Mouse (Mus musculus): ENCODE measurements around the gene Galk1. TPM values are rescaled to one million over a fixed set of nuclear protein-coding genes. Genes with fewer than 3 reads are reported as not detected.
A peak's percentile ranks its signal among the peaks of the same experiment; 100 is the strongest.

The Galk1 gene
- polyA plus RNA-seq, 1 experiment from 2014 or later = 58.9 TPM

- H3K9ac ChIP-seq (replicated peaks) = peak overlapping the region; percentile 33
- no peaks in the 10 kb centered on the region for H3K36me3 ChIP-seq
- H3K4me3 ChIP-seq = peak overlapping the region; percentile 38
- WGBS = 6% methylated on average over 54 of the region's 54 CpGs
- H3K4me2 ChIP-seq (replicated peaks) = peak overlapping the region; percentile 62
- peak; percentile 55; the same call in 1 of the 2 replicates for ATAC-seq (replicated peaks)
- H3K9me3 ChIP-seq = no peaks in the 10 kb centered on the region
- H3K27me3 ChIP-seq = no peaks in the 10 kb centered on the region
- 0 out of 2 replicates have a peak overlapping the region, but pooled peaks have one; percentile 4 for H3K27ac ChIP-seq (replicated peaks)
- H3K4me1 ChIP-seq = peaks cover 11% of the 10 kb centered on the region
Measured at GRCm38 (mm10) chr11:116004840-116005700, 7.4 kb downstream of the Galk1 start.

DNA sequence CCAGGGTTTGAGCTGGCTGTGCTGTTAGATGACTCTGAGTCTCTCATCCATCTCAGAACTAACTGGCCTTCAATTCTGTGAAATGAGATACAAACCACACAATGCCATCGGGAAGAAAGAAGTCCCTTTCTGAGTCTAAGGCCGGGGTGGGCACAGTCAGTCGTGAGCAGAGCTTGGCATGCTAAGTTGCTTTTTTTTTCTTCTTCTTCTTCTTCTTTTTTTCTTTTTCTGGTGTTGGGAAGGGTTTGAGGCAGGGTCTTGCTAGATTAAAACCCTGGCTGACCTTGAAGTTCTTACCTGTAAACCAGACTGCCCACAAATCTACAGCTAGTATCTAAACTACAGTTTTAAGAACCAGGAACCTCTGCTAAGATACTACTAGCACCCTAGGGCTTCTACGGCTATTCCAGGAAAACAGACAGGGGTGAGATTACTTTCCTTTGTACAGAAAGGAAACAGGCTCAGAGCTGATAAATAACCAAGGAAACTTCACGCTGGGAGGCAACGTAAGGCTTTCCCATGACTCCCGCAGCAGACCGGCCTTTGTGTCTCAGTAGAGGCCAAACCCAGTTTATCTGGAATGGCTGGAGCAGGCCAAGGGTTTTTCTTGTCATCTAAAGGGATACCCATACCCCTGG is 8.2 kb downstream of the Galk1 start:
- no peaks in the 10 kb centered on the region; the same call in 1 of the 2 replicates for H3K27me3 ChIP-seq
- peaks cover 14% of the 10 kb centered on the region for H3K4me1 ChIP-seq
- no peaks in the 10 kb centered on the region for H3K36me3 ChIP-seq
- no peak overlapping the region for H3K27ac ChIP-seq (replicated peaks)
- no peak for ATAC-seq (replicated peaks)
- peak overlapping the region; percentile 38 for H3K4me3 ChIP-seq
- no peak overlapping the region; the same call in 1 of the 2 replicates for H3K9ac ChIP-seq (replicated peaks)
- no peaks in the 10 kb centered on the region for H3K9me3 ChIP-seq
- WGBS = 37% methylated on average over 8 of the region's 8 CpGs
- peak overlapping the region; percentile 62 for H3K4me2 ChIP-seq (replicated peaks)

DNA sequence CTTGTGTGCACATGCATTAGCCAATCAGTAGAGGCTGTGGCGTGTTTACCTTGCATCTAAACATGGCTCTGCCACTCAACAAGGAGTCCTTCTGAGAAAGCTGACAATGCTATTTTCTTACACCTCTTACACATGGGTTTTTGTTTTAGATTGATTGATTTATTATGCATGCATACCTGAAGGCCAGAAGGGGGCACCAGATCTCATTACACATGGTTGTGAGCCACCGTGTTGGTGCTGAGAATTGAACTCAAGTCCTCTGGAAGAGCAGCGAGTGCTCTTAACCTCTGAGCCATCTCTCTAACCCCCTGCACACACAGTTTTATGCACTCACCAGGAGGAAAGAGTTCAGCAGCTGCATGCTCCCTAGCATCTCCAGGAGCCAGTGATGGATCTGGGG is 9.6 kb downstream of the Galk1 start:
- no peak overlapping the region for H3K4me3 ChIP-seq
- no peak overlapping the region for H3K9ac ChIP-seq (replicated peaks)
- WGBS = 93% methylated on average over 3 of the region's 3 CpGs
- H3K4me2 ChIP-seq (replicated peaks) = no peak overlapping the region
- H3K9me3 ChIP-seq = no peaks in the 10 kb centered on the region
- H3K4me1 ChIP-seq = peaks cover 14% of the 10 kb centered on the region
- no peaks in the 10 kb centered on the region for H3K36me3 ChIP-seq
- ATAC-seq (replicated peaks) = no peak
- H3K27me3 ChIP-seq = no peaks in the 10 kb centered on the region; the same call in 1 of the 2 replicates
- no peak overlapping the region for H3K27ac ChIP-seq (replicated peaks)

DNA sequence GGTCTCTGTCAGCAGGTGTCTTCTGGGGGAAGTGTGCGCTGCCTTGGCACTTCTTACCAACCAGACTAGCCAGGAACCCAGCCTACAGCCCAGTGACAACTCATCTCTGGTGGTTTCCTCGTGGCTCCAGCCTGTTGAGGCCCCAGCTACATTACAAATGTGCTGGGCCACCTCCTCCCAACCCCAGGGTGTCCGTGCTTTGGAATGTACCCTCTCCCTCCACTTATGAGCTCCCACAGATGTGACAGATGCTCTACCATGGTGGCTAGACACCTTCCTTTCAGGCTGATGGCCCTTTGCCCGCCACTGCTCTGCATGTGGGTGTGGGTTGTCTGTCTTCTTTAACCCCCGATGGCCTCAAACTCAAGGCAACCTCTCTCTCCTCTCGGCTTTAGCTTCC is 10.8 kb downstream of the Galk1 start:
- no peak for ATAC-seq (replicated peaks)
- Histone ChIP-seq H3K4me1 (peaks cover 14% of the 10 kb centered on the region), H3K4me2 (replicated peaks) (no peak overlapping the region), H3K9me3 (no peaks in the 10 kb centered on the region), H3K27ac (replicated peaks) (no peak overlapping the region), H3K4me3 (no peak overlapping the region), H3K27me3 (no peaks in the 10 kb centered on the region; the same call in 1 of the 2 replicates), H3K9ac (replicated peaks) (no peak overlapping the region), H3K36me3 (no peaks in the 10 kb centered on the region)
- WGBS = 77% methylated on average over 6 of the region's 6 CpGs

GRCm38 (mm10) chr11:116000607-116001006 is 11.9 kb downstream of the Galk1 start:
- 11% methylated on average over 10 of the region's 10 CpGs for WGBS
- Histone ChIP-seq H3K4me3 (no peak overlapping the region), H3K27me3 (no peaks in the 10 kb centered on the region; the same call in 1 of the 2 replicates), H3K9ac (replicated peaks) (no peak overlapping the region), H3K36me3 (no peaks in the 10 kb centered on the region), H3K4me2 (replicated peaks) (no peak overlapping the region), H3K4me1 (peaks cover 14% of the 10 kb centered on the region), H3K27ac (replicated peaks) (no peak overlapping the region), H3K9me3 (no peaks in the 10 kb centered on the region)
- no peak for ATAC-seq (replicated peaks)

GRCm38 (mm10) chr11:115999538-116000143 is 12.9 kb downstream of the Galk1 start:
- ATAC-seq (replicated peaks) = no peak

DNA sequence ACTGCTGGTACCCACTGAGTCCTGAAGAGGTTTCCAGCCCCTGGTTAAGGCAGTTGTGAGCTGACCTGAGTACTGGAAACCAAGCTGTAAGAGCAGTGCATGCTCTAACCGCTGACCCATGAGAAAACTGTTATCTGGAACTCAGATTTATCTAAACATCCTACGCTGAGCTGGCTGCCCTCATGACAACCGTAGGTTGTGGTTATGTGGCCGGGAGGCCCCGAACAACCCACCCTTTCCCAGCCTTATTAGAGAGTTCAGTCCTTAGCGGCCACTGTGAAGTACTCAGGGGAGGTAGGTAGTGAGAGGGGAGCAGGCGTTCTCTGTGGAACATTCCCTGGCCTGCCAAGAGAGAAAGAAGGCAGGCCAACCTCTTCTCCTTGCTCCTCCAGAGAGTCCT is 13.5 kb downstream of the Galk1 start:
- no peak overlapping the region for H3K4me2 ChIP-seq (replicated peaks)
- no peaks in the 10 kb centered on the region for H3K36me3 ChIP-seq
- H3K4me1 ChIP-seq = peaks cover 3% of the 10 kb centered on the region; the same call in 1 of the 2 replicates
- no peak overlapping the region for H3K27ac ChIP-seq (replicated peaks)
- H3K9me3 ChIP-seq = no peaks in the 10 kb centered on the region
- no peak overlapping the region for H3K9ac ChIP-seq (replicated peaks)
- H3K4me3 ChIP-seq = no peak overlapping the region
- 84% methylated on average over 7 of the region's 7 CpGs for WGBS
- H3K27me3 ChIP-seq = no peaks in the 10 kb centered on the region; the same call in 1 of the 2 replicates
- no peak for ATAC-seq (replicated peaks)

More at GRCm38 (mm10) chr11:115999538-116000143, 12.9 kb downstream of the Galk1 start:
- H3K4me1 ChIP-seq = peaks cover 6% of the 10 kb centered on the region
- no peak overlapping the region for H3K27ac ChIP-seq (replicated peaks)
- no peaks in the 10 kb centered on the region for H3K9me3 ChIP-seq
- no peaks in the 10 kb centered on the region; the same call in 1 of the 2 replicates for H3K27me3 ChIP-seq
- H3K4me3 ChIP-seq = no peak overlapping the region
- H3K36me3 ChIP-seq = no peaks in the 10 kb centered on the region
- H3K9ac ChIP-seq (replicated peaks) = no peak overlapping the region
- no peak overlapping the region for H3K4me2 ChIP-seq (replicated peaks)
- WGBS = 15% methylated on average over 14 of the region's 14 CpGs

- no peaks in the 10 kb centered on the region for H3K36me3 ChIP-seq
- H3K27me3 ChIP-seq = no peaks in the 10 kb centered on the region; the same call in 1 of the 2 replicates
- H3K9ac ChIP-seq (replicated peaks) = no peak overlapping the region
- ATAC-seq (replicated peaks) = no peak
- no peaks in the 10 kb centered on the region for H3K9me3 ChIP-seq
- no peak overlapping the region for H3K4me2 ChIP-seq (replicated peaks)
- no peak overlapping the region for H3K4me3 ChIP-seq
- 72% methylated on average over 5 of the region's 5 CpGs for WGBS
- H3K27ac ChIP-seq (replicated peaks) = no peak overlapping the region
- peaks cover 3% of the 10 kb centered on the region; the same call in 1 of the 2 replicates for H3K4me1 ChIP-seq
Measured at GRCm38 (mm10) chr11:115997662-115998061, 14.9 kb downstream of the Galk1 start.

DNA sequence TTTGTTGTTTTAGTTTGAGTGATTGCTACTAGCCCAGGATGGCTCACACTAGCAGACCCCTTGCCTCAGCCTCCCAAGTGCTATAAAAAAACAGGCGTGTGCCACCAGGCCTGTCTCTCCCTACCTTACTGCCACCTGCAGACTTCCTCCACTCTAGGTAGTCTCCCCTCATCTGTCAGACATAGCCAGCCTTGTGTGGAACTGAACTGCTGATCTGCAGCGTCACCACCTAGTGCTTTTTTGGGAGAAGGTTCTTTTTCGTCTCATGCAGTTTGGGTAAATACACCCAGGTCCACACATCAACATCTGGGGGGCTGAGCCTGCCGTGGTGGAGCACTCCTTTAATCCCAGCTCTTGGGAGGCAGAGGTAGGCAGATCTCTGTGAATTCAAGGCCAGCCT is 15.5 kb downstream of the Galk1 start:
- Histone ChIP-seq H3K9ac (replicated peaks) (no peak overlapping the region), H3K9me3 (no peaks in the 10 kb centered on the region), H3K4me3 (no peak overlapping the region), H3K4me1 (peaks cover 3% of the 10 kb centered on the region; the same call in 1 of the 2 replicates), H3K4me2 (replicated peaks) (no peak overlapping the region), H3K27me3 (no peaks in the 10 kb centered on the region; the same call in 1 of the 2 replicates), H3K36me3 (no peaks in the 10 kb centered on the region), H3K27ac (replicated peaks) (no peak overlapping the region)
- no peak for ATAC-seq (replicated peaks)
- 78% methylated on average over 4 of the region's 4 CpGs for WGBS

DNA sequence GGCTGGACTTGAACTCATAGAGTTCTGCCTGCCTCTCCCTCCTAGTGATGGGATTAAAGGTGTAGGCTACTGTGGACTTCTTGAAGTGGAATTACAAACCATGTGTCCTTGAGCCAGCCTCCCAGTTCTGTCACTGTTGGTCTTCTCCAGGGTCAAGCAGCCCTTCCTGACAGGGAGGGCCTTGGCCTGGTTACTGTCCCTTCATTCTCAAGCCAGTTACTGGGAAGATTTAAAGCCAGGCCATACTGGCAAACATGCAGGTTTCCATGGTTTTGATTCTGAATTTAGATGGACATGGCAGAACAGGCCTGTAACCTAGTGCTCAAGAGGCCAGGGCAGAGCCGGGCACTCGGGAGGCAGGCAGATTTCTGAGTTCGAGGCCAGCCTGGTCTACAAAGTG is 17.3 kb downstream of the Galk1 start:
- no peaks in the 10 kb centered on the region for H3K36me3 ChIP-seq
- no peak overlapping the region for H3K27ac ChIP-seq (replicated peaks)
- H3K9ac ChIP-seq (replicated peaks) = no peak overlapping the region
- H3K4me1 ChIP-seq = peaks cover 3% of the 10 kb centered on the region; the same call in 1 of the 2 replicates
- no peaks in the 10 kb centered on the region; the same call in 1 of the 2 replicates for H3K27me3 ChIP-seq
- ATAC-seq (replicated peaks) = no peak
- 92% methylated on average over 3 of the region's 3 CpGs for WGBS
- no peaks in the 10 kb centered on the region for H3K9me3 ChIP-seq
- H3K4me2 ChIP-seq (replicated peaks) = no peak overlapping the region
- no peak overlapping the region for H3K4me3 ChIP-seq

GRCm38 (mm10) chr11:115992098-115992497 is 20.4 kb downstream of the Galk1 start:
- H3K4me2 ChIP-seq (replicated peaks) = no peak overlapping the region
- H3K36me3 ChIP-seq = no peaks in the 10 kb centered on the region
- H3K4me3 ChIP-seq = no peak overlapping the region
- 66% methylated on average over 4 of the region's 4 CpGs for WGBS
- H3K27ac ChIP-seq (replicated peaks) = no peak overlapping the region
- no peaks in the 10 kb centered on the region for H3K27me3 ChIP-seq
- H3K4me1 ChIP-seq = no peaks in the 10 kb centered on the region
- no peak for ATAC-seq (replicated peaks)
- H3K9me3 ChIP-seq = no peaks in the 10 kb centered on the region
- H3K9ac ChIP-seq (replicated peaks) = no peak overlapping the region

- H3K4me3 ChIP-seq = no peak overlapping the region
- no peak for ATAC-seq (replicated peaks)
- 29% methylated on average over 15 of the region's 15 CpGs for WGBS
- no peaks in the 10 kb centered on the region for H3K9me3 ChIP-seq
- H3K4me2 ChIP-seq (replicated peaks) = no peak overlapping the region
- H3K4me1 ChIP-seq = no peaks in the 10 kb centered on the region
- no peaks in the 10 kb centered on the region for H3K27me3 ChIP-seq
- H3K36me3 ChIP-seq = no peaks in the 10 kb centered on the region
- no peak overlapping the region for H3K27ac ChIP-seq (replicated peaks)
- H3K9ac ChIP-seq (replicated peaks) = no peak overlapping the region
Measured at GRCm38 (mm10) chr11:115989686-115990085, 22.8 kb downstream of the Galk1 start.
